Mouse (Mus musculus) forebrain, embryonic 14.5 days (tissue): ENCODE measurements around the gene Kcna2. TPM values are rescaled to one million over a fixed set of nuclear protein-coding genes. Genes with fewer than 3 reads are reported as not detected.

Experiments
- ATAC-seq: fragments of 200-750 bp; cut with Nextera tagmentation; 2 replicates; pipeline ENCODE4 v1.8.0; 2017; ENCODE audit warnings: mild to moderate bottlenecking, moderate library complexity
- DNase-seq: peaks from one replicate; pipeline ENCODE4 v3.0.0-alpha.2; 2015; ENCODE audit warnings: low spot score
- H3K27ac ChIP-seq: fragments of 300-500 bp; sonication (generic); 2 replicates; pipeline ENCODE4 v1.5.1; 2014; ENCODE audit warnings: low read depth, mild to moderate bottlenecking, control low read depth, low read length, moderate library complexity
- H3K27me3 ChIP-seq: fragments of 300-500 bp; sonication (generic); replicated peaks from 2 replicates; pipeline ENCODE4 v1.6.1; 2014; ENCODE audit warnings: low read length, control low read depth, mixed read lengths; ENCODE audit not compliant: control insufficient read depth, insufficient read depth
- H3K36me3 ChIP-seq: fragments of 300-500 bp; sonication (generic); 2 replicates; pipeline ENCODE4 v1.6.1; 2014; ENCODE audit warnings: low read length, control low read depth; ENCODE audit not compliant: control insufficient read depth, insufficient read depth
- H3K4me1 ChIP-seq: fragments of 300-500 bp; sonication (generic); 2 replicates; pipeline ENCODE4 v1.6.1; 2014; ENCODE audit warnings: antibody characterized with exemption, low read length, control low read depth; ENCODE audit not compliant: control insufficient read depth, insufficient read depth
- H3K4me2 ChIP-seq: fragments of 300-500 bp; sonication (generic); 2 replicates; pipeline ENCODE4 v1.6.1; 2014; ENCODE audit warnings: mild to moderate bottlenecking, control low read depth, low read length
- H3K4me3 ChIP-seq: fragments of 300-500 bp; sonication (generic); 2 replicates; pipeline ENCODE4 v1.5.1; 2014; ENCODE audit warnings: low read depth, low read length, control low read depth
- H3K9ac ChIP-seq: fragments of 300-500 bp; sonication (generic); 2 replicates; pipeline ENCODE4 v1.6.1; 2014; ENCODE audit warnings: mild to moderate bottlenecking, low read length, control low read depth, moderate library complexity
- H3K9me3 ChIP-seq: fragments of 300-500 bp; sonication (generic); replicated peaks from 2 replicates; pipeline ENCODE4 v1.6.1; 2016; ENCODE audit warnings: low read length, control low read depth, mixed read lengths; ENCODE audit not compliant: control insufficient read depth
- WGBS: fragments of 180-500 bp; shearing (Covaris S2); extraction: QIAGEN DNeasy Blood & Tissue Kit; methylation state at CpG from one replicate; pipeline ENCODE4 v1.1.7; 2014; 5-methylcytosine and 5-hydroxymethylcytosine counted together
- polyA plus RNA-seq: library from polyadenylated mRNA; unstranded; fragments of >200 nt; fragmentation: Nextera tagmentation; extraction: Ambion mirVana; gene quantifications from 2 replicates; pipeline ENCODE4 v1.2.1, GENCODE M21; 2014

Gene Kcna2
- polyA plus RNA-seq, 1 experiment from 2014 or later: 0.44 TPM

GRCm38 (mm10) chr3:107112932-107113659, 12.2 kb downstream of the Kcna2 start:
- Histone ChIP-seq H3K4me3 (no peak overlapping the region), H3K27ac (no peak overlapping the region; the same call in 1 of the 2 replicates), H3K27me3 (no peaks in the 10 kb centered on the region), H3K9me3 (no peaks in the 10 kb centered on the region), H3K4me2 (peak overlapping the region; percentile 41; the same call in 1 of the 2 replicates), H3K9ac (no peak overlapping the region; the same call in 1 of the 2 replicates), H3K36me3 (no peaks in the 10 kb centered on the region), H3K4me1 (peaks cover 11% of the 10 kb centered on the region)
- DNase-seq (no peak), ATAC-seq (peak; percentile 11; the same call in 1 of the 2 replicates)
- 59% methylated on average over 10 of the region's 10 CpGs for WGBS

- WGBS: 33% methylated on average over 14 of the region's 14 CpGs
Observed at GRCm38 (mm10) chr3:107113771-107114737, 13.1 kb downstream of the Kcna2 start.

DNA sequence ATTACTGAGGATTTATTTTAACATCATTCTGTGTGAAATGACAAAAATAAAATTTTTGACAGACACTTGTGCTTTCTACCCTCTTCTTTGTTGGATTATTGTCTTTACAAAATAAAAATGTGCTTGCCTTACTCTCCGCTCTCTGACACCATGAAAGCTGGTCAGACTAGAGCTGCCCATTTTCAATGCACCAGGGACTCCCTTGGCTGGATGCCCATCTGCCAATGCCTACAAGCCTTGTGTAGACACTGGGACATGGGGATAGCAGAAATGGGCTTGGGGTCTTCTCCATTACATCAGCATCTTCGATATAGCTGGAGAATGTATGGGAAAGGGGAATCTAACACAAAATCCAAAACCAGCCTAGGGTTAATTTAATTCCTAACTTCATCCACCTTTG, 14.0 kb downstream of the Kcna2 start:
- no peak overlapping the region for H3K9ac ChIP-seq
- H3K9me3 ChIP-seq: no peaks in the 10 kb centered on the region
- H3K4me1 ChIP-seq: peaks cover 11% of the 10 kb centered on the region
- no peak overlapping the region for H3K4me3 ChIP-seq
- H3K4me2 ChIP-seq: no peak overlapping the region
- 89% methylated on average over 2 of the region's 2 CpGs for WGBS
- H3K27ac ChIP-seq: no peak overlapping the region
- no peaks in the 10 kb centered on the region for H3K27me3 ChIP-seq
- DNase-seq (no peak), ATAC-seq (peak; percentile 13; the same call in 1 of the 2 replicates)
- H3K36me3 ChIP-seq: no peaks in the 10 kb centered on the region

More at GRCm38 (mm10) chr3:107113771-107114737, 13.1 kb downstream of the Kcna2 start:
- Histone ChIP-seq H3K27ac (peak overlapping the region; percentile 77), H3K36me3 (no peaks in the 10 kb centered on the region), H3K9ac (no peak overlapping the region; the same call in 1 of the 2 replicates), H3K4me2 (peak overlapping the region; percentile 41), H3K4me3 (peak overlapping the region; percentile 10; the same call in 1 of the 2 replicates), H3K27me3 (no peaks in the 10 kb centered on the region), H3K9me3 (no peaks in the 10 kb centered on the region), H3K4me1 (peaks cover 11% of the 10 kb centered on the region)
- ATAC-seq: peak; percentile 94
- peak; percentile 91 for DNase-seq

GRCm38 (mm10) chr3:107115746-107116145, 14.8 kb downstream of the Kcna2 start:
- Histone ChIP-seq H3K27me3 (no peaks in the 10 kb centered on the region), H3K36me3 (no peaks in the 10 kb centered on the region), H3K27ac (no peak overlapping the region), H3K9me3 (no peaks in the 10 kb centered on the region), H3K9ac (no peak overlapping the region), H3K4me2 (no peak overlapping the region), H3K4me3 (no peak overlapping the region), H3K4me1 (peaks cover 11% of the 10 kb centered on the region)
- DNase-seq (no peak), ATAC-seq (no peak)
- 81% methylated on average over 2 of the region's 2 CpGs for WGBS

GRCm38 (mm10) chr3:107119864-107120564, 19.1 kb downstream of the Kcna2 start:
- Histone ChIP-seq H3K4me1 (no peaks in the 10 kb centered on the region), H3K9me3 (no peaks in the 10 kb centered on the region), H3K27ac (no peak overlapping the region), H3K9ac (no peak overlapping the region), H3K36me3 (no peaks in the 10 kb centered on the region), H3K27me3 (no peaks in the 10 kb centered on the region), H3K4me3 (no peak overlapping the region), H3K4me2 (no peak overlapping the region)
- ATAC-seq (no peak), DNase-seq (no peak)
- WGBS: 88% methylated on average over 2 of the region's 2 CpGs

DNA sequence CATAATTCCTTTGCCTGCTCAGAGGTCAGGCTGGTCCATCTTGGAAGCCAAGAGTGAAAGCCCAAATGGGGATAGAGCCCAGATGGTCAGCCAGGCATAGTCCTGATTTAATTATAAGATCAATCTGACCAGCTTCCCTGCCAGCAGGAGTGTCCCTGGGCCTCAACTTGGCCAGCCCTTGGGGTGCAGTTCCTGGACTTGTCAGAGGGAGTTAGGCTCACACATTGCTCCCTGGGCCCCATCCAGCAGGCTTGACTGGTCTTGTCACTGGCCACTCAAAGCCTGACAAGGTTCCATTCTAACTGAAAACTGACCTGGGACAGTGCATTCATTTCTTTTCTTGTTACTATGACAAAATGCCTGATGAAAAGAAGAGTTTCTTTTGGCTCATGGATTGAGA, 21.4 kb downstream of the Kcna2 start:
- ATAC-seq (no peak), DNase-seq (no peak)

DNA sequence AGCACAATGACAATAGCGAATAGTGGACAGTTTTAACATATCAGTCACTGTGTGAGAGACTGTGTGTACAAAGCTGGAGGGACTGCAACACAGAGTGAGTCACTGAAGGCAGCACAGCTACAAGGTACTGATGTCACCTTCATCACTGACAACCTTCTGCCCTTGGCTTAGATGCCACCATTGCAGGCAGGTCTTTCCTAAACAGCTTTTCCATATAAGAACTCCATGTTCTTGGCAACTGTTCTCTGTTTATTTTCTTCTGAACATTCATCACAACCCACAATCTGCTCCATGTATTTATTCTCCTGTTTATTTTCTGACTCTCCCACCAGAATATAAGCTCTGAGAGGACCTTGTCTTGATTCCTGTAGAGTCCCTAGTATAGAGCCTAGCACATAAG, 26.7 kb downstream of the Kcna2 start:
- WGBS: 81% methylated on average over 1 of the region's 1 CpGs
- H3K4me3 ChIP-seq: no peak overlapping the region
- H3K36me3 ChIP-seq: no peaks in the 10 kb centered on the region
- no peaks in the 10 kb centered on the region for H3K9me3 ChIP-seq
- DNase-seq: no peak
- ATAC-seq: no peak
- H3K4me2 ChIP-seq: no peak overlapping the region
- H3K27me3 ChIP-seq: no peaks in the 10 kb centered on the region
- H3K27ac ChIP-seq: no peak overlapping the region
- 0 out of 2 replicates have a peak, but pooled peaks cover 2% of the 10 kb centered on the region for H3K4me1 ChIP-seq
- no peak overlapping the region for H3K9ac ChIP-seq

More for the DNA sequence above, 21.4 kb downstream of the Kcna2 start:
- Histone ChIP-seq H3K4me3 (no peak overlapping the region), H3K9ac (no peak overlapping the region), H3K4me2 (no peak overlapping the region), H3K9me3 (no peaks in the 10 kb centered on the region), H3K27ac (no peak overlapping the region), H3K36me3 (no peaks in the 10 kb centered on the region), H3K4me1 (no peaks in the 10 kb centered on the region), H3K27me3 (no peaks in the 10 kb centered on the region)

- DNase-seq: peak; percentile 38
- Histone ChIP-seq H3K27me3 (no peaks in the 10 kb centered on the region), H3K4me1 (0 out of 2 replicates have a peak, but pooled peaks cover 2% of the 10 kb centered on the region), H3K36me3 (no peaks in the 10 kb centered on the region), H3K9ac (no peak overlapping the region), H3K27ac (no peak overlapping the region), H3K4me2 (no peak overlapping the region), H3K9me3 (no peaks in the 10 kb centered on the region), H3K4me3 (no peak overlapping the region)
- 62% methylated on average over 3 of the region's 3 CpGs for WGBS
- peak; percentile 34; the same call in 1 of the 2 replicates for ATAC-seq
Observed at GRCm38 (mm10) chr3:107128421-107128820, 27.5 kb downstream of the Kcna2 start.
